Mouse (Mus musculus) right cerebral cortex, adult 18-20 months (tissue): ENCODE results near the gene Rps11.

ENCODE experiments used
- DNase-seq: peaks from one replicate; pipeline ENCODE4 v3.0.0; 2022; ENCODE audit warnings: mixed read lengths

Gene Rps11

DNA sequence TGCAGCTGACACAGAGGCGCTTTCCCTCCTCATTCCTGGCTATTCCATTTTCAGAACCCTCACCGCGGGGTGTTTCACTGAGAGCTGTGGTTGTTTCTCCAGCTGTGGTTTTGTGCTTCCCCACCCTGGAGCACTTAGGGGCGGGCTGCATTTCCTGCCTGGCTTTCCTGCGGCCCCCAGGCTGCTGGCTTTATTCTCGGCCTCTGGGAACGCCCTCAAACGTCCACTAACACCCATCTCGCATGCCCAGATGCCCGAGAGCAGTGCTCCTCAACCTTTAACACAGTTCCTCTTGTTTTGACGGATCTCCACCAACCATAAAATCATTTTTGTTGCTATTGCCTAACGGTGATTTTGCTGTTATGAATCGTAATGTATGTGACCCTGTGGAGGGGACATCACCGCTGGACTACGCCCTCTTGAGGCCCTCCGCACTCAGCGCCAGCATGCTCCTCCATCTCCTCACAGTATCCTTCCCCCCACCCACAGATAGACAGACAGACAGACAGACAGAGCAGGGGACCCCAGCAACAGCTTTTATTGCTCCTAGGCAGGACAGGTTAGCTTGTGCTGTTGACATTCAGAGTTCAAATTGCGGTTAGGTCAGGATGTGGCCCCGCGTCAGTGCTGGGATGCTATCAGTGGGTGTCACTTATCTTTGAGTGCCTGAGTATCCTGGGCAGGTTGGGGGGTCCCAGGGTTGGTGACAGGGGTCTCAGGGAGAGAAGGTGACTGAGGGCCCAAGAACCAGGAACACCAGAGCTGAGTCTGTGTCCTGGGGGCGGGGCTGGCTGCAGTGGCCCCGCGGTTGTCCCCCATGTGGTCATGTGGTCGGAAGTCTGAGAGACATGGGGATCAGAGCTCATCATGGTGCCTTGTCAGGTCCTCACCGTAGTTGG, 41.6 kb downstream of the Rps11 start:
- DNase-seq, result no peak

DNA sequence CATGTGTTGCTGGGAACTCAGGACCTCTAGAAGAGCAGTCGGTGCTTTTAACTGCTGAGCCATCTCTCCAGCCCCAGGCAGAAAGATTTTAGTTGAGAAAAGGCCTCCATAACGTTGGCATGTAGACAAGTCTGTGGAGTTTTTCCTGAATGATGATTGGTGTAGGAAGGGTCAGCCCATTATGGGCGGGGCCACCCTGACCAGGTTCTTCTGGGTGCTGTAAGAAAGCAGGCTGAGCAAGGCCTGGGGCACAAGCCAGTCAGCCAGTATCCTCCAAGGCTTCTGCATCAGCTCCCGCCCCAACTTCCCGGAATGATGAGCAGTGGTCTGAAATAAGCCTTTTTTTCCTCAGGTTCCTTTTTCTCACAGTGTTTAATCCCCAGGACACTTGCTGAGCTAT, 43.2 kb downstream of the Rps11 start:
- no peak for DNase-seq

DNA sequence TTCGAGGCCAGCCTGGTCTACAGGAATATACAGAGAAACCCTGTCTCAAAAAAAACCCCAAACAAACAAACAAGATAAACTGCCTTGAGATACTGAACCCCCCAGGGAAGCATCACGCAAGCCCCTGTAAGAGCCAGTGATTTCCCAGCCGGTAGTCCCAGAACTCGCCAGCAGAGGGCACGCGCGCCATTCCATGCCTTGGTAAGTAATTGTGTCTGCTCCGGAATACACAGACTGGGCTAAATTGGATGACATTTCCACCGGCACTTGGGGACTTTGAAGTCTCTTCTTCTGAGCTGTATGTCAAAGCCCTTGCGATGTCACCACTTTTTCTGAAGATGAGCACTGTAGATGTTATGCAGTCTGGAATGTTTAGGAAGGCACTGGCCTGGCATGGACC, 44.4 kb downstream of the Rps11 start:
- peak; percentile 81 for DNase-seq

DNA sequence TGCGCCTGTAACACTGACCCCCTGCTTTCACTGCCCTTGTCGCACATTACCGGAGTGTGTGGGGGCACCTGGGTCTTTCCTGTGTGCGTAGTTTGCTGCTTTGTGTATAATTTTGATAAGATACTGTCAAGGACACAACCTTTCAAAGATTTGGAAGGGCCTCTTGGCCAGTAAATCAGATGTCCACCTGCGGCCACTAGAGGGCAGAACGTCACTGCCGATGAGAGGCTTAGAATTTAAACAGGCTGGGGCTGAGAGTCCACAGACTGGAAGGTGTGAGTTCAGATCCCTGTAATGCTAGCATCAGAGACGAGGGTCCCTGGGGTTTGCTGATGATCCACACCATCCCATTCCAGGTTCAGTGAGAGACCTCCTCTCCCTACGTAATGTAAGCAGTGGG, 45.7 kb downstream of the Rps11 start:
- peak; percentile 49 for DNase-seq

DNA sequence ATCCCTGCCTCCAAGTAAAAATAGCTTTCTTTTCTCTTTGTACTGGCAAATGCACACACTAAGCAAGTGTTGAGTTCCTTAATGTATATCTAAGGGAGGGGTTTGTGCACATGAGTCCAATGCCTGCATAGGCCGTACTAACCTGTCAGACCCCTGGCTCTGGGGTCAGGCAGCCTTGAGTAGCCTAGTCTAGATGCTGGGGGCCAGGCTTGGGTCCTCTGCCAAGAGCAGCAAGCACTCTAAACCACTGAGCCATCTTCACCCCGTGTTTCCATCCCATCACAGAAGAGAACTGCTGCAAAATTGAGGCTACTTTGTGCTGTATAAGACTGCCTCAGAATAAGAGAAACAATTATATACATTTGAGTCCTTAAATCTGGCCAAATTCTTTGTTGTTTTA, 46.4 kb downstream of the Rps11 start:
- DNase-seq, result no peak

DNA sequence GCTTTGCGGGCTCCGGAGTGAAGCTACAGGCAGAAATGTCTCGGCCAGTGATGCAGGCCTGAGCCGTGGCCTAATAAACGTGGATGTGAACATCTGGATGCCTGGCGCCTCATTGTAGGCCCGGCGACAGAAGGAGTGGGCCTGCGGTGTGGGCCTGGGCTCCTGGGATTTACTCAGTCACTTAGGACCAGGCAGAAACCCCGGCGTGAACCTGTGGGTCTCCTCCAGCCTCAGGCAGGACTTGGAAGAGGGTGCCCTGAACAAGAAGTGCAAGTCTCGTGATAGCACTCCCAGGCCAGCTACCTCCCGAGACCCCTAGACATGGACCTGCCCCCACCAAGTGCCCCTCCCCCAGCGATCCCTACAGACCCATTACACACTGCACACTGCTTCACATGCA, 46.9 kb downstream of the Rps11 start:
- DNase-seq, result no peak

DNA sequence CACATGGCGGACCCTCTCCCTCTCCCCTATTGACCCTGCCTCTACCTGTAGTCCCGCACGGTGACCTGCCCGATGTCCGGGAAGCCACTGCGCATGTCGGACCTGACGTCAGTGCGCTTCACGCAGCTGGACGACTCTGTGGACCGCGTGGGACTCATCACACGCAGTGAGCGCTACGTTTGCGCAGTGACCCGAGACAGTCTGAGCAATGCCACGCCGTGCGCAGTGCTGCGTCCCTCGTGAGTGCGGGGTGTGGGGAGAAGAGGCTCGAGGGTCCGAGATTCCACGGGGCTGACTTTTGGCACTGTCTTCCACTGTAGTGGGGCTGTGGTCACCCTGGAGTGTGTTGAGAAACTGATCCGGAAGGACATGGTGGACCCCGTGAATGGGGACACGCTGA, 47.7 kb downstream of the Rps11 start:
- no peak for DNase-seq

DNA sequence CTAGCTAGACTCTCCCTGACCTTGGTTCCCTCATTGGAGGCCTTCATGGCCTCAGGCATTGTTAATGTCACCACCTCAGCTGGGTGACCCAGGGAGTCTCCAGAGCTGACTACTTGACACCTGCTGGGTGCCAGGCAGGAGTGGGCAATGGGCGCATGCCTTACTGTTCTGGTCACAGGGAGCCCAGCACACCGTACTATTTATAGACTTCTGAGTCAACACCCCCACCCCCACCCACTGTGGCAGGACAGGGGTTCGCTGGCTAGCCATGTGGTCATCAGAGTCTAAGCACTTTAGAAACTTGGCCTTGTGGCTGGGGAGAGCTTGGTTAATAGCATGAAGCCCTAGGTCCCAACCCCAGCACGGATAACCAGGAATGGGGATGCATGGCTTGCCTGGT, 48.8 kb downstream of the Rps11 start:
- DNase-seq, result no peak

DNA sequence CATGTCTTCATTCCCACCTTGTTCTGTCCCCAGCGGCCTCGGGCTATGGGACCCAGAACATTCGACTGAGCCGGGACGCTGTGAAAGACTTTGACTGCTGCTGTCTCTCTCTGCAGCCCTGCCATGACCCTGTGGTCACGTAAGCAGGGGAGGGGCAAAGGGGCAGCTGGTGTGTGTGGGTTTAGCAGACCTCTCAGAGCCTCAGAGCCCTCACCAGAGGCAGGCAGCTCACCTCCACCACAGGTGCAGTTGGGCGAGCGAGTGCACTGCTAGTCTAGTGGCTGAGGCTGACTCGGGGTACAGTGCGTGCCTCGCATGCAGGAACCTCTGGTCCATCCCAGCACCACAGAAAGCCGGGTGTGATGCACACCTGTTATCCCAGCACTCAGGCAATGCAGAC, 50.3 kb downstream of the Rps11 start:
- no peak for DNase-seq

DNA sequence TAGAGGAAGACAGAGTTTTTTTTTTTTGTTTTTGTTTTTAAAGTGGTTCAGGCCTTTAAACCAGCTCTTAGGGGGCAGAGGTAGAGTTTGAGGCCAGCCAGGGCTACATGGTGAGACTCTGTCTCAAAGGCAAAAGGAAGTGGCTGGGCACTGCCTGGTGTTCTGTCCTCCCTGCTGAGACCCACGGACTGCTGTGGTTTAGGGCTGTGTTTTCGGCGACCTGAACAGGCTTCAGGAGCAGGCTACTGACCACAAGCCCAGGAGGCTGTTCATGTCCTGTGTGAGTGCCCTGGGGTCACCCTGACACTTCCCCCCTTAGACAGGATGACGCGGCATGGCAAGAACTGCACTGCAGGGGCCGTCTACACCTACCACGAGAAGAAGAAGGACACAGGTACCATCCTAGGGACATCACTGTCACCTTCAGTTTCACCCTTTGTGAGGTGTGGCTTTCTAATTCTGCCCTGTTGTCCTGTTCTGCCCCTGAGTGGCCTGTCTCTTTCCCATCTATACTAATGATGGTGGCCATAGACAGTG, 51.0 kb downstream of the Rps11 start:
- DNase-seq, result no peak
